Mouse (Mus musculus): ENCODE data around the gene Syn1.

Gene Syn1

DNA sequence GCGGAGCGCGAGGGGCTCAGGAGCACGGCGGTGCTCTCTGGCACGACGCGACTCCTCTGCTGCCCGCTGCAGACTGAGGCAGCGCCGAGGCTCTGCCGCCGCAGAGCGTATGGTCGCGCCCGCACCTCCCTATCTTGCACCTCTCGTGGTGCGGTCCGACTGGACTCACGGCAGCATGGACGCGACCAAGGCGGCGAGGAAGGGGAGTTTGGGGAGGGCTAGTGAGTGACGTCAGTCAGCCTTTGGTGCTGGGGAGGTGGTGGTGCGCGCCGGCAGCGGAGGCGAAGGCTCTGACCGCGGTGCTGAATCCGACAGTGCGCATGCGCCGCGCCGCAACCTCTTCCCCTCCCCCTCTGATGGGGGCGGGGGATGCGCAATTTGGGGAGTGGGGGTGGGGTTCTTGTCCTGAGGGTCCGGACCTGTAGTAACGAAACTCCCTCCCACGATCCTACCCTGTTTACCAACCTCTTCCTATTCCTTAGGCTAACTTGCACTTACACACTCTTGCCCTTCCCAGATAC, at the start of gene Syn1:
Gene Syn1 (minus strand): TSS at position 161 of the 521 bp plus-strand sequence.
- peak; percentile 19 to 72 for DNase-seq (ENCODE audit: low spot score in 2 of 2)

DNA sequence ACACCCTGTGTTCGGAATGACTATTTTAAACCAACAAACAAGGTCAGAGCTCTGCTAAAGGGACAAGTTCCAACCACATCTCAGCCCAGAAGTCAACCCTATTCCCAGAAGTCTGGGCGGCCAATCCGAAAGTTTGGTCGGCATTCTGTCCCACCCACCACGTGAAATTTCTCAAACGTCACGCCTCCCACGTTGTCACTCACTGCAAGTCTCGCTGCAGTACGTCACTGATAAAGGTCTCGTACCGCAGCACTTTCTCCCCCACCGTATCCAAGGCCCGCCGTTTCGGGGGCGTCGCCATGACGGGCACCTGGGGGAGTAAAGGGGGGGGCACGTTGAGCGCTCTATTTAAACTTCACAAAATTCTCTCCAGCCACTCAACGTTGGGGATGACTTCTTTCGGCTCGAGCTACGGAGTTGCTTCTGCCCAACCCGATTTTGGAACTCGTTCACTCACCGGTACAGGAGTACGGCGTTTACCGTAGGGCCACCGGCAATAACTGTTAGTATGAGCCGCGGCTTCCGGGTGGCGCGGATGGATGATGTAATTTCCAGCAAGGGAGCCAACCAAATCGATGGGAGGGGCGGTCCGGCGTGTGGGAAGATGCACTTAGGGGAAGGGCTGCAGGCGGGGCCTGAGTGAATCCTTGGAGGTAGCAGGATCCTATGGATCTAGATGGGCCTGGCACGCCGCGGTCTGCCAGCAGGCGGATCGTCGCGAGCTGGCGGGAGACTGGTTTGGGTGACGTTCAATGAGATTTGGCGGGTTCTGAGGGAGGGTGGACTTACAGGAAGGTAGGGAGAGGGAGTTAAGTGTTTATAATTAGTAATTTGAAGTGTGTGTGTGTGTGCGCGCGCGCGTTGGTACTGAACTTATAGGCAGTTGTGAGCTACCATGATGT, 40.9 kb upstream of the Syn1 start, which contains the start of gene Uxt:
Gene Uxt (minus strand): TSS at position 541 of the 902 bp plus-strand sequence.
- DNase-seq (ENCODE audit: low spot score in 2 of 2) = peak; percentile 73 to 89

DNA sequence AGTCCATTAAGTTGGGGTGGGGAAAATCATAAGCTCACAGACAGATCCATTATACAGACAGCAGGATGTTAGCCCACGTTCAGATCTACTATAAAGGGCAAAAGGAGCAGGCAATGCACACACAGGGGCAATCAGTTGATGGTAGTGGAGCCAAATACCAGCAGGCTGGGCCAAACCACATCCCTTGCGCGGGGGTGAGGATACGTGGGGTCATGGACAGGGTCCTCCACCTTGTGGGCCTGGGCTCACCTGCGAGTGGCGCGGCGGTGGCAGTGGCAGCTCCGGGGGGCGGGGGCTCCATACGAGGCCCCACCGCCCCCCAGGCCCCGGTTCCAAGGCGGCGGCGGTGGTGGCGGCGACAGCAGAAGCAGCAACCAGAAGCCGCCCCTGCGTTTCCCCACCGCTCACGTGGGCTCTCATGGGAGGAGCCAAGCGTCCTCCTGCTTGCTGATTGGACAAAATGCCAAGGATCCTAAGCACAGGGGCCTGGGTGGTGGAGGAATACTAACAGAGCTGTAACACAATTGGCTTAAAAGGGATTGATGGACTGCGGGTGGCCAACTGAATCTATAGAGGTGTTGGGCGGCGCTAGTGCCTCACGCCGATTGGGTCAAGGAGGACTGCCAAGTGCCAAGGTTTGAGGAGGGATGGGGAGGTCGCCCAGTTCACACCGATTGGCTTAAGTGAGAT, 29.5 kb upstream of the Syn1 start, which contains the start of gene Elk1:
Gene Elk1 (minus strand): TSS at position 418 of the 690 bp plus-strand sequence.
- DNase-seq (ENCODE audit: low spot score in 2 of 2) = peak; percentile 62 to 81

- peak in 1 of 2 experiments; percentile 27 for DNase-seq (ENCODE audit: low spot score in 2 of 2)
Measured at GRCm38 (mm10) chrX:20946055-20946454, 25.3 kb upstream of the Syn1 start.

GRCm38 (mm10) chrX:20931963-20932362, 11.2 kb upstream of the Syn1 start:
- no peak for DNase-seq (ENCODE audit: low spot score in 2 of 2)

DNA sequence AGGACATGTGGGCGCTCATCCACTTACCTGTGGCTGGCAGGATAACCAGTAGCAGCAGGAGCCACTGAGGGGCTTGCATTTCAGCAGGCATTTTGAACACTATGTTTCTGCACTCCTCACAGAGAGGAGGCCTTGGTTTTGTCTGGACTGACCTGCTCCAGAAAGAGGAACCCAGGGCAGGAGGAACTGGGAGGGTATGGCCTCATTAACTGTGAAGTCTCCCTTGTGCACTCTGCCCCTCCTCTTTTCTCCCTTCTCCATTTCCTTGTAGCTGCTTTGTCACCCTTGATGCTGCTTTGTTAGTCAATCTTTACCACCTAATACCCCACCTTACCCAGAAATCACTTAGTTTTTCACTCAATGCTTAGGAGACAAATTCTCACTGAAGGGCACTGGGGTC, 10.6 kb upstream of the Syn1 start, which contains the start of gene Cfp:
Gene Cfp (minus strand): TSS at position 192 of the 400 bp plus-strand sequence.
- no peak for DNase-seq (ENCODE audit: low spot score in 2 of 2)

DNA sequence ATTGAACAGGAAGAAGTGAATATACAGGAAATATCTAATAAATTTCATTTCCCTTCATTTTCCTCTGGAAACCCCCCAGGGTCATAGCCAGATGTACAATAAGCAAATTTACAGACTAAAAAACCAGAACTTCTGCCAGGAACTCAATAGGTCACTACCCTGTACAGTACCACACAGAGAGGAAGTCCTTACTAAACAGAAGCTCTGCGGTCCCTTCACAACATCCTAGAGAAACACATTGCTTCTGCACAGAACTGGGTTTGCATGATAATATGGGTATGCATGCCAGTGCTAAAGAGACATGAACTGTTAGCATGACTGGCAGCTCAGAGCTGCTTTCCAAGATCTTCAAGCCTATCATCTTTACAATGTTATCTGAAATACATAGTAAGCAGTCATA, 9.1 kb upstream of the Syn1 start:
- DNase-seq (ENCODE audit: low spot score in 2 of 2) = no peak

DNA sequence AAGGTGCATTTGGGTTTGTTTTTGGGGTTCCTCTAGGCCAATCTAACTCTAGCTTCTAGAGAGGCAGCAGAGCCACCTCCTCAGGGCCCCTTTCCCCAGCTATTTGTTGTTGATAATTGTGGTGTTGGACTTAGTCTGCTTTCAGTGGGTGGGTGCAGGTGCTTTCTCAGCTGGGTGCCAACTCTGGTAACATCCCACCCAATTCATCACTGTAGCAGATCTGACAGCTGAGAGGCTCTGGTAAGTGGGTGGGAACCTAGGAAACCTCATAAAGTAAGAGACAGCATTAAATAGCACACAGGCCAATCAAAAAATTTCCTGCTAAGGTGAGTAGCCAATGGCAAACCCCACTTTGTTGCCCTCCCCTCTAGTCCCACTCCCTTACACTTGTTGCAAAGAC, 4.2 kb upstream of the Syn1 start:
- DNase-seq (ENCODE audit: low spot score in 2 of 2) = no peak

- DNase-seq (ENCODE audit: low spot score in 2 of 2) = no peak
Measured at GRCm38 (mm10) chrX:20923506-20923905, 2.7 kb upstream of the Syn1 start.

DNA sequence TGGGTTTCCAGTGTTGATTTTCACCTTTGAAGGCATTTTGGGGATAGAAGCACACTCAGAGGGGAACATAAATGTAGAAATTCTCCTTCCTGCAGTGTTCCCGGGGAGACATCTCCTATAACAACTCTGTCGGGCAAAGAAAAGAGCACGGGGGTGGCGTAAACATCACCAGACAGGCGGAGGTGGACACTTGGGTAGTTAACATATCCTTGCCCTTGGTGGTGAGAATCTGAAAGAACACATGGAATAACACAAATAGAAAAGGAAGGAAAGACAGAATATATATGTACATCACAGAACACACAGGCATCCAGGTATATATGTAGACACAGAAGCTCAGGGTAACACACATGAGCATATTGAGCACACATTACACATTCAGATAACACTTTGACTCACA, 562 bp upstream of the Syn1 start:
- no peak for DNase-seq (ENCODE audit: low spot score in 2 of 2)

GRCm38 (mm10) chrX:20920249-20920843, 458 bp downstream of the Syn1 start:
- DNase-seq (ENCODE audit: low spot score in 2 of 2) = no peak

- no peak for DNase-seq (ENCODE audit: low spot score in 2 of 2)
Measured at GRCm38 (mm10) chrX:20915075-20915474, 5.7 kb downstream of the Syn1 start.

GRCm38 (mm10) chrX:20913726-20914125, 7.1 kb downstream of the Syn1 start:
- DNase-seq (ENCODE audit: low spot score in 2 of 2) = no peak

- DNase-seq (ENCODE audit: low spot score in 2 of 2) = no peak
Measured at GRCm38 (mm10) chrX:20910074-20910473, 10.7 kb downstream of the Syn1 start.

GRCm38 (mm10) chrX:20875241-20875640, 45.6 kb downstream of the Syn1 start:
- DNase-seq (ENCODE audit: low spot score in 2 of 2) = no peak

DNA sequence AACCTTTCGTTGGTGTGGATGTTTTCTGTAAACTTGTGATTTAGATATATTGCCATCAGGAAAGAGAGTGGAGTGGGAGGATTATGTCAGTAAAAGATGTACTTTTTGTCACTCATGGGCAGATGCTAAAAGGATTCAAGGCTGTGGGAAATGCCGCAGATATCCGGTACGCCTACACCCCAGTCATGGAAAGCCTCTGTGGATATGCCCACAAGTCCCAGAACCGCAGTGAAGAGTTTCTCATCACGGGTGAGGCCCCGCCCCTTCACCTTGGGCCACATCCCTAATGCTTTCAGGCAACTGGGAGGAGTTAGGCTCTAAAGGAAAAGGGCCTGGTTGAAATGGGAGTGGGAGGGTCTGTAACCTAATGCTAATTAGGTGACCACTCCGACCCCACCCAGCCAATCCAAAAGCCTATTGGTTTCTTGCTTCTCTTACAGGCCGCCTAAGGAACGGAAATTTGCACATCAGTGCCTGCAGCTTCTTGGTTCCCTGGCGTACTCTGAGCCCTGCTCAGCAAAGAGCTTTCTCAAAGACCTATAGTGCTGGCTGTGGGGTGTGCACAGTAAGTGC, 47.8 kb downstream of the Syn1 start:
- DNase-seq (ENCODE audit: low spot score in 2 of 2) = no peak

GRCm38 (mm10) chrX:20869962-20870513, 50.8 kb downstream of the Syn1 start, which contains the start of gene Timp1:
Gene Timp1 (plus strand): TSS chrX:20870166.
- DNase-seq (ENCODE audit: low spot score in 2 of 2) = peak; percentile 11 to 27

DNA sequence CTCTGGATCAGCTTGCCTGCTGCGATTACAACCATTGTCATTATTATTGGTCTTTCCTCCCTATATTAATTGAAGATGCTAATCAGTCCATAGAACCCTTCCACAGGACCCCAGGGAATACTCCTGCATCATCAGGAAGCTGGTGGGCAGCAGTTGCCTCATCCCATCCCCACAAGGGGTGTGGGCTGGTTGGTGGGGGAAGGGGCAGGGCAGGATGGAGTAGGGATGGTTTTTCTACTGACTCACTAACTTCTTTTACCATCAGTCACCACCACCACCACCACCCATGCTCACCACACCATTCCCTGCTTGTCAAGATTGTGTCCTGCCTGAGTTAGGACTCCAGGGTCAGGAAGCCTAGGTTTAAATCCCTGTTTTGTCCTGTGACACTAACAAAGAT, 51.6 kb downstream of the Syn1 start:
- DNase-seq (ENCODE audit: low spot score in 2 of 2) = no peak

GRCm38 (mm10) chrX:20868091-20868490, 52.7 kb downstream of the Syn1 start:
- no peak for DNase-seq (ENCODE audit: low spot score in 2 of 2)

DNA sequence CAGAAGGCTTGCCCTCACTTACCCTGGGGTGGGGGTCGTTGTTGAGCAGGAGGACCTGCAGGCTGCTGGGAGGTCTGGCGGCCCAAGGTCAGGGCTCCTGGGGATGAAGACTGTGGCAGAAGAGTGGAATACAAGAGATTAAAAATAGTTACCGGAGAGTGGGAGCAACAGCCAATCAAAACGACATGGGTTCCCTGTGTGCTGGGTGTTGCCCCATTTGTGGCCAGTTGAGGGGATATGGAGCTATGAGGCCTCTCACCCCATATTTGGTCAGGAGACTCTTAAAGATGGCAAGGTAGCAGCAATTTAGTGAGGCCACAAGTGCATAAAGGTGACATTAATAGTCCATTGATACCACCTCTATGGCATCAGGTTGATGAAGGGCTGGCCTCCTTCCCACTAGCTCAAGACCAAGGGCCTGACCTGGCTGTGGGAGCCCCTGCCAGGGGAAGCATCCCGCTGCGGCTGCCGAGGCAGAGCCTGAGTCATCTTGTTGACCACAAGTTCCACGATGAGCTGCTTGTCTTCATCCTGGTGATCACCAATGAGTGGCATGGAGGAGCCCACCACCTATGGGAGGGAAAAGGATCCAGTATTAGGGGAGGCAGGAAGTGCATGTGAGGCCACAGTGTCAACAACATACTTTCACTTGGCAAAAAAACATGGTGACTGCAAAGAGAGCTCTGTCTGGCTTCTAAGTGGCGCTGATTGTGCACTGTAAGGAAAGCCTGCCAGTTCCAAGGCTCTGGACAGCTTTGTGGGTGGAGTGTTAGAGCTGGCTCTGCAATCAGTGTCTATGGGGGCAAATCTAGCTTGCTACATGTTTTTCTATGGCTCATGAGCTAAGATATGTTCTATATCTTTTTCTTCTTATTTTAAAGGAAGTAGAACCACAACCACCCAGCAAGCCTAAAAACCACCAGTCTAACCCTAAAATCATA, 57.4 kb downstream of the Syn1 start:
- DNase-seq (ENCODE audit: low spot score in 2 of 2) = no peak
